Comparison of ENCODE assay signal across 16 mouse cellular contexts in genomic region chr7:99739276-99739675, GRCm38 (mm10). TPM values are rescaled to one million over a fixed set of nuclear protein-coding genes. Genes with fewer than 3 reads are reported as not detected.
DNase-seq lines count a peak whose midpoint lies in the region.
"Had no signal": no experiment of that assay in that cellular context is flagged by ENCODE, and none has a peak within 500 bp of the region (broad histone marks: within the 10 kb centered on the region; RNA-seq: fewer than 3 reads in every experiment).

No protein-coding gene starts in this region.

- DNase-seq in kidney, postnatal 4 days, result peak; percentile 18 to 43
- DNase-seq in kidney, postnatal 36 days, result no peak
- peak; percentile 39 to 54 for DNase-seq in right cerebral cortex, adult 2 months (ENCODE audit: low spot score in 2 of 2)
- no peak for DNase-seq in right cerebral cortex, postnatal 25 days
- DNase-seq in layer of hippocampus, adult 18-20 months (ENCODE audit: low spot score in 2 of 2), result peak; percentile 11 to 75
- peak; percentile 4 to 15 for DNase-seq in right cerebral cortex, postnatal 36 days (ENCODE audit: low spot score in 2 of 2)
- DNase-seq in thymus, postnatal 4 days, result no peak
- no peak for DNase-seq in urinary bladder, adult 18-20 months (ENCODE audit: low spot score in 2 of 2)
- DNase-seq: adrenal gland, postnatal 36 days; cerebellum, postnatal 36 days; heart, adult 18-20 months; kidney, adult 2 months; thymus, postnatal 25 days had no signal

RNA-seq across cellular contexts. Expression of gene Olfr520, which starts 9.2 kb away (rescaled TPM):
- total RNA-seq in layer of hippocampus, adult 18-20 months (2021), result not detected
- total RNA-seq: adrenal gland, postnatal 36 days; heart, adult 18-20 months; layer of hippocampus, postnatal 10 days; megakaryocyte-erythroid progenitor cell, adult 5-6 weeks; monocyte, adult 5-6 weeks had no signal

RNA-seq across cellular contexts. Expression of gene Olfr521, which starts 24.0 kb away (rescaled TPM):
- total RNA-seq in layer of hippocampus, adult 18-20 months (2021), result not detected
- total RNA-seq: adrenal gland, postnatal 36 days; heart, adult 18-20 months; layer of hippocampus, postnatal 10 days; megakaryocyte-erythroid progenitor cell, adult 5-6 weeks; monocyte, adult 5-6 weeks had no signal

RNA-seq across cellular contexts. Expression of gene Slco2b1, which starts 28.1 kb away (rescaled TPM):
- total RNA-seq in layer of hippocampus, adult 18-20 months (2021), result 10 to 100 TPM; 11.9 to 12.2 TPM
- total RNA-seq: megakaryocyte-erythroid progenitor cell, adult 5-6 weeks had no signal

Comparison
In these comparisons a context has a peak if more than half of its experiments do, and no peak if none do; other contexts are left out.
1. DNase-seq: peak in kidney, postnatal 4 days (2 of 2), right cerebral cortex, adult 2 months (2 of 2), layer of hippocampus, adult 18-20 months (2 of 2) and right cerebral cortex, postnatal 36 days (2 of 2); none in kidney, postnatal 36 days (0 of 2), right cerebral cortex, postnatal 25 days (single experiment), thymus, postnatal 4 days (single experiment) and urinary bladder, adult 18-20 months (0 of 2).